Mouse (Mus musculus): ENCODE measurements at regions not wholly inside any gene's neighbourhood (a gene's known extent, or its start where the extent isn't known, plus 50 kb on each side); places are given as distances from the start of the nearest gene placed in this dataset.

DNA sequence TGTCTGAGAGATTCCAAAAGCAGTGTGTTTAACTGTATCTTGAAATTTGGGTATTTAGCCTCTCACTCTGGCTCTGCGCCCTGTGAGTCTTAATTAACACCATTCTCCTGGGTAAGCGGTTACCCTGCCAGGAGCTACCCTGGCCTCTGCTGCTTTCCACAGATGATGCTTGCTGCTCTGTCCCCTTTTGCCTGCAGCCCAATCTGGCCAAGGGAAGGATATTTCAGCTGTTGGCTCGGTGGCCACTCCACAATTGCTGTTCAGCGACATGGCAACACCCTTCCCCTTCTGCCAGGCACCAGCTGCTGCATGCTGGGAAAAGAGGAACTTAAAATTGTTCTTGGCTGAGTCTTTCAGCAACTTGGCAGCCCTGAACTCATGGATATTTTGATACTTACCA, 707.4 kb upstream of the Tmpo start:
- peak; percentile 48 for DNase-seq (ENCODE audit: low spot score)

DNA sequence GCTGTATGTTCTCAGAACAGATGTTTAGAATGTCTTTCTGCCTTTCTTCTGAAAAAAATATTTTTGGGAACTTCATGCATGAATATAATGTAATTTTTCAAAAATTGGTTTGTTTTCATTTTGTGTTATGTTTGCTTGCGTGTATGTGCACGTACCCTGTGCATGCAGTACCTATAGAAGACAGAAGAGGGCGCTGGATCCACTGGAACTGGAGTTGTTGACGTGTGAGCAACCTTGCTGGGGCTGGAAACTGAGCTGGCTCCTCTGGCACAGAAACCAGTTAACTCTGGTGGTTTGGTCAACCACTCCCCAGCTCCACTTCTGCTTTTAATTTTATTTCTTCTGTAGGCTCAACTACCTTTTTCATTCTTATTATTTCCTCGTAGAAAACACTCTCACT, 702.0 kb upstream of the Tmpo start:
- DNase-seq (ENCODE audit: low spot score) = no peak

DNA sequence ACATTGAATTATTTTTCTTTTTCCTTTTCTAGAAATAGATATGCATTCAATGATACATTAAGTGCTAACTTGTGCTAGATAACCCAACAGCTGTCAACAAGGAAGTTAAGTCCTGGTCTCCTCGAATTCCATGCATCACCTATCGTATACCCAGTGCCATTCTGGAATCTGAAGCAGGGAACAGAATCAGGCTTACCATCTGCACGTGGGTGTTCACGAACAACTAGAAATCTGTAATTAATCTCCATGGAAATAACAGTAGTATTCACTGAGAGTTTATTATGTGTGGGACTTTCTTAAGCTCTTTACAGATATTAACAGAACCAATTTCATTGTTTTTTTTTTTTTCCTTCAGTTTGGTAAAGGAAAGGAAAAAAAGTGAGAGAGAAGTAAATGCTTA, 701.4 kb upstream of the Tmpo start:
- DNase-seq (ENCODE audit: low spot score) = peak; percentile 13

DNA sequence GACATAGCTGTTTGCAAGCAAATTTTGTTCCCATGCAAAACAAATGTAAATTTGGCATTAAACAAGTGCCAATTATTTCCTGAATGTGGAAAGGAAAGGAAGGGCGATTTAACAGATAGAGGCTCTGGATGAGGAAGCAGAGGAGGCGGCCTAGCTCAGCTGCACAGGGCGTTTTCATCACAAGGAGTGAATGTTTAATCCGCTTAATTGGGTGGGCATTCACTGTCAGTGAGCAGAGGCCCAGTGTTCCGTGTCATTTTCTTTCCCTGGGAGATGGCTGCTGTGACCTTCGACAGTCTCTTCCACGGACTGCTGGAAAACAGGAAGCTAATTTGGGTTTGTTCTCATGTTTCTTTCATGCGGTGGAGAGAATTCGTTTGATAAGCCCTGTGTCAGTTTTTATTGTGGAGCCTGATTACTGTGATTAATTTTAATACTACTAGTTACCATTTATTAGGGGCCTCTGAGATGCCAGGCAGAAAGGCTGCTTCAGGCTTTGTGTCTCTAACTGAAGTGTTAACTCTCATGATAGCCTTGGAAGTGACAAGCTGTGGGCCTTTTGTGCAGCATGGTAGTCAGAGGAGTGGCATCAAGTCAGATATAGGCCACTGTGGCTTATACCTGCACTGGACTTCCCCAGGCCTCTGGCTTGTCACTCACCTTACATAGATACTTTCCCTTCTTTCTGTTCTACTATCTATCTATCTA, 700.6 kb upstream of the Tmpo start:
- DNase-seq (ENCODE audit: low spot score) = no peak

DNA sequence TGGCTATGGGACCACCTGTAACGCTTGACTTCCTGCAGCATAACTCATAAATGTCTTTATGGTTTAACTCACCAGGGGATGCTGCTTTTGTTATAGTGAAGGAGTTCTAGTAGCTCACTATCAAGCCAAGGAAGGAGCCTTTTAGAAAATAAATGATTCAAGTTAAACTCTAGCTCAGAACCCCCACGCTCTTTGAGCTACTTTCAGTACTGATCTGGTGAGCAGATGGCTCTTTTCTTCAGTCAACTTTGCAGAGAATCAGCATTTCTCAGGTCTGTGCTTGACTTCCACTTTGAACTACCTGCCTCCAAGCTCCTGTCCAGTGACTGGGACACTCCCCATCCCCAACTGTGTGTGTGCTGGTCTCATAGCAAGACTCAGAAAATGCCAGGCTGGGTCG, 694.3 kb upstream of the Tmpo start:
- DNase-seq (ENCODE audit: low spot score) = no peak

DNA sequence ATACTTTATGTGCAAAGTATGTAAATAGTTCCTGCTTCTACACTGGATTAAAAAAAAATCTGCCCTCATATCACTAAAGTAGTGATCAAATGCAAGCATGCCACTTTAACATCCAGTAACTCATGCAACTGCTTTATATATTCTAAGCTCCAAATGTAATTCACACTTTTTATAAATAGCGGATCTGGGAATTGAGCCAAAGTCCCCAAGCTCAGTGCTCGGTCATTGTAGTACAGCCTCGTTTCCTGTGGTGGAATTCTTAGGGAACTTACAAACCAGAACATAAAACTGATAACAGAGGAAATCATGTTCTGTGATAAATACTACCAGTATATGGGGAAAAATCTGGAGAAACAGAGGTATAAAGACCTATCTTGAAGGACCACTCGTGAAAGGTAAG, 690.1 kb upstream of the Tmpo start:
- no peak for DNase-seq (ENCODE audit: low spot score)

DNA sequence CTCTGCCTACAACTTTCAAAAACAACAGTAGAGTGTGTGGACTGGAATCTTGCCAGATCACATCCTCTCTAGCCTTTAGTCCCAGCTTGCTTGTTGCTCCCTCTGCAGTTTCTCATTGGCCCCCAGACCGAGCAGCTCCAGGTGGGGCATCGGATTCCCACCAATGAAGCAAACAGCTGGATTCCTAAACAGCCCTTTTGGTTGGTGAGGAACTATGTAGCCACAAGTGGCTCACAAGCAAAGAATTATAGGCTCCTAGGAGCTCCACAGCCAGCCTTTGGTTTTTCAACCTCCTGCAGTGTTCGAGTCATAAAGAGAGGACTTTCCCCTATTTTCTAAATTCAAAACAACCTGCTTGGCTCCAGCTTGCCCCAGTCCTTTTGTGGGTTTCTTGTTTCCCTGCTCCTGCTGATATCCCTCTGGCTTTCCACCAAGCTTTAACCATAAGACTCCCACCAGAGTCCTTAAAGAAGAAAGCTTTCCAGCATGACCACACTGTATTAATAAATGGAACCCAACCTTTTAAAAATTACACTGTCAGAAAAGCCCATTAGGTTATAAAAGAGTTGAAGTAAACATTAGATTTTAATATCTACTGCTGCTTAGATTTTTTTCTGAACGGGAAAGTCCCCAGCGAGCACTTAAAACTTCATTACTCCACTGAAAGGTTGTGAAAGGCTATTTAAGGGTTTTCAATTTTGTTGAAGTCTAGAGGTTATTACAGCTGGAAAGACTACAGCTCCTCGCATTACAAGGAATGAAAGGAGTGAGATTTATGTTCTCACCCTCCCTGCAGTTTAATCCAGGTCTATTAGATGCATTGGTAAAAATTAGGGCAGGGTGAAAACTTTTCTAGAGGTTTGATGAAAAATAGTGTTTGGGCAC, 677.8 kb upstream of the Tmpo start:
- no peak for DNase-seq (ENCODE audit: low spot score)

DNA sequence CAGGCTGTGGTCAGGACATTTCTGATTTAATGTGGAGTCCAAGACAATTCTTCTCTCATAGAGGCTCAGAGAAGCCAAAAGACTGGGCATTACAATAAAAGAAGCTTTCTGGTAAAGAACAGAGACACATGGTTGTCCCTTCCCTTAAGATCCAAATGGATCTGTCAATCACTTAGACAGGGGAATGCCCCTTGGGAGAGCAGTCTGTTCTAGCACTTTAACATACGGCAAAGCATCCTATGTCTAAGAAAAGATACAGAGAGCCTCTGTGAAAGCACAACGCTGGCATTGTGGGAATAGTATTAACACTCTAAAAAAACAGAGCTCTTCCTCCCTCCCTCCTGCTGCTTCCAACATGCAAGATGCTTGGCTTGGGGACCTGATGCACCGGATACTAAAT, 646.0 kb upstream of the Tmpo start:
- DNase-seq (ENCODE audit: low spot score) = no peak

DNA sequence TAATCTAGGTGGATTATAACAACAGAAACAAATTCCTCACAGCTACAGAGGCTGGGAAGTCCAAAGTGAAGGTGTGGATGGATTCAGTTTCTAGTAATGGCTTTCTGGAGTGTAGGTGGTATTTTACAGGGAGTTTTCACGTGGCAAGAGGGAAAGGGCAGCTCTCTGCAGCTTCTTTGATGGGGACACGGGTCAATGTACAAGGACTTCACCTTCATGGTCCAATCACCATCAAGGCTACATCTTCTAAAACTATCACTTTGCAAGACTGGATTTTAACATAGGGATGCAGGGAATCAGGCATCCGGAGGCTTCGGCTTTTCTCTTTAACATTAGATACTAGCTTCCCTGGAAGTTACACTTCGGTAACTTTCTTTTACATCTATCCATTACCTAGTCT, 642.4 kb upstream of the Tmpo start:
- DNase-seq (ENCODE audit: low spot score) = no peak

DNA sequence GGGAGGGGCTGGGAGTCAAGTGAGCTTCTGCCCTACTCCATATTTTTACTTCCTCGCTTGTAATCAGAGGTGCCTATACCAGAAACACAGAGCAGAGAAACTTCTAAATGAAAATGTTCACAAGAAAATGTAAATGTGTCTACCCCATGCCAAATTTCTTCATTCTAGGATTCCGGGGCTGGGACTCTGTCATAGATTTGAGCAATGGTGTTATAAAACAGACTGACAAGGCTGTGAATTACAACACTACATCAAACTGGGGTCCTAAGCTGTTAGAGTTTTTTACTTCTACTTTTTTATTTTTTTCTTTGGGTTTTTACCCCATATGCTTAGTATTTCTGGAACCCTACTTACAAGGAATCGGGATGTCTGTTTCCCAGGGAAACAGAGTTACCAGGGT, 623.8 kb upstream of the Tmpo start:
- DNase-seq (ENCODE audit: low spot score) = no peak

Data from layer of hippocampus, adult 11-12 months (tissue).